19 mouse cellular contexts compared by ENCODE assay signal in the genomic region with DNA sequence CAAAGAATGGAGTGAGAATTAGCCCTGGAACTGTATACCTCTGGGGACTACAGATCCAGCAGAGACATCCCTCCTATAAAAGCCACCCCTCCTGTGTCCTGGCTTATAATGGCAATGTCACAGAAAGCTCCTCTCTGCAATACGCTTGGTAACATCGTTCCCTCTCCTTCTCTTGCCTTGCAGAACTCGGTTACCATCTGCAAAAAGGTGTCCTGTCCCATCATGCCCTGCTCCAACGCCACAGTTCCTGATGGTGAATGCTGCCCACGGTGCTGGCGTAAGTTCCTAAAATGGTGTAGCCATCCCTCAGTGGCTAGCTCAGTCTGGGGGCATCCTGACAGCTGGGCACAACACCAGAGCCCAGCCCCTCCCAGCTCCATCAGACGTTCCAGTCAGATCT. TPM values are rescaled to one million over a fixed set of nuclear protein-coding genes. Genes with fewer than 3 reads are reported as not detected.
DNase-seq lines count a peak whose midpoint lies in the region; ATAC-seq lines count a peak whose summit lies in the region.
"Had no signal": no experiment of that assay in that cellular context is flagged by ENCODE, and none has a peak within 500 bp of the region (broad histone marks: within the 10 kb centered on the region; RNA-seq: fewer than 3 reads in every experiment).

No protein-coding gene starts in this region.

- DNase-seq in lung, adult 18-20 months: no peak
- no peak for DNase-seq in embryonic facial prominence, embryonic 14.5 days (ENCODE audit: low spot score)
- no peak for DNase-seq in frontal cortex, postnatal 10 days (ENCODE audit: low spot score in 2 of 2)
- no peak for DNase-seq in ovary, adult 18-20 months (ENCODE audit: low spot score)
- DNase-seq: adrenal gland, adult 8-10 months; cerebellum, adult 18-20 months; gastrocnemius, postnatal 25 days; kidney, adult 11 months; kidney, postnatal 4 days; thymus, adult 18-20 months had no signal

- peaks cover 39% of the 10 kb centered on the region for H3K4me1 ChIP-seq in heart, embryonic 13.5 days
- H3K4me1 ChIP-seq in heart, embryonic 11.5 days (ENCODE audit: control insufficient read depth, insufficient read depth, low read length): peaks cover 6% of the 10 kb centered on the region
- peaks cover 21% of the 10 kb centered on the region for H3K4me1 ChIP-seq in lung, embryonic 16.5 days (replicated peaks; ENCODE audit: control insufficient read depth, insufficient read depth, low read length)
- peaks cover 16% of the 10 kb centered on the region for H3K4me1 ChIP-seq in embryonic facial prominence, embryonic 14.5 days (ENCODE audit: control insufficient read depth, insufficient read depth, low read length)
- 0 out of 2 replicates have a peak, but pooled peaks cover 2% of the 10 kb centered on the region for H3K4me1 ChIP-seq in stomach, embryonic 14.5 days (ENCODE audit: control insufficient read depth, insufficient read depth, low read length)

- no peak overlapping the region for H3K27ac ChIP-seq in heart, embryonic 13.5 days (replicated peaks)
- no peak overlapping the region for H3K27ac ChIP-seq in heart, embryonic 11.5 days (ENCODE audit: low read depth, low read length)
- no peak overlapping the region for H3K27ac ChIP-seq in lung, embryonic 16.5 days (ENCODE audit: low read length)
- H3K27ac ChIP-seq in embryonic facial prominence, embryonic 14.5 days (replicated peaks; ENCODE audit: low read depth, low read length): no peak overlapping the region
- no peak overlapping the region for H3K27ac ChIP-seq in stomach, embryonic 14.5 days (ENCODE audit: low read length)
- H3K27ac ChIP-seq: forebrain, embryonic 15.5 days; heart, embryonic 15.5 days; hindbrain, embryonic 13.5 days; liver, embryonic 15.5 days had no signal

- H3K9ac ChIP-seq in heart, embryonic 13.5 days: no peak overlapping the region
- no peak overlapping the region for H3K9ac ChIP-seq in heart, embryonic 11.5 days (ENCODE audit: low read depth, low read length)
- H3K9ac ChIP-seq in lung, embryonic 16.5 days (ENCODE audit: low read length): 0 out of 2 replicates have a peak overlapping the region, but pooled peaks have one; percentile 6
- no peak overlapping the region for H3K9ac ChIP-seq in embryonic facial prominence, embryonic 14.5 days (ENCODE audit: low read depth, low read length)
- H3K9ac ChIP-seq in stomach, embryonic 14.5 days (replicated peaks; ENCODE audit: low read depth, low read length): no peak overlapping the region
- H3K9ac ChIP-seq: forebrain, embryonic 15.5 days; heart, embryonic 15.5 days; hindbrain, embryonic 13.5 days; liver, embryonic 15.5 days had no signal

- WGBS in heart, embryonic 13.5 days: 69% methylated on average over 7 of the region's 7 CpGs
- 77% methylated on average over 7 of the region's 7 CpGs for WGBS in heart, embryonic 11.5 days (ENCODE audit: insufficient replicate concordance)
- WGBS in lung, embryonic 16.5 days: 51% methylated on average over 7 of the region's 7 CpGs
- WGBS in embryonic facial prominence, embryonic 14.5 days: 84% methylated on average over 7 of the region's 7 CpGs
- 83% methylated on average over 7 of the region's 7 CpGs for WGBS in stomach, embryonic 14.5 days

- H3K4me3 ChIP-seq in heart, embryonic 13.5 days: peak overlapping the region; percentile 68; the same call in 1 of the 2 replicates
- H3K4me3 ChIP-seq in heart, embryonic 11.5 days (ENCODE audit: low read depth, low read length): no peak overlapping the region
- H3K4me3 ChIP-seq in lung, embryonic 16.5 days (ENCODE audit: low read length): peak overlapping the region; percentile 59
- peak overlapping the region; percentile 59 for H3K4me3 ChIP-seq in embryonic facial prominence, embryonic 14.5 days (ENCODE audit: low read depth, low read length)
- no peak overlapping the region for H3K4me3 ChIP-seq in stomach, embryonic 14.5 days (ENCODE audit: low read depth, low read length)
- H3K4me3 ChIP-seq: forebrain, embryonic 15.5 days; heart, embryonic 15.5 days; hindbrain, embryonic 13.5 days; liver, embryonic 15.5 days had no signal

- H3K4me2 ChIP-seq in heart, embryonic 13.5 days: peak overlapping the region; percentile 94
- no peak overlapping the region for H3K4me2 ChIP-seq in heart, embryonic 11.5 days
- H3K4me2 ChIP-seq in lung, embryonic 16.5 days (ENCODE audit: low read depth, low read length): peak overlapping the region; percentile 84
- peak overlapping the region; percentile 81 for H3K4me2 ChIP-seq in embryonic facial prominence, embryonic 14.5 days (ENCODE audit: low read depth, low read length)
- H3K4me2 ChIP-seq in stomach, embryonic 14.5 days (replicated peaks; ENCODE audit: low read depth, low read length): peak overlapping the region; percentile 87; the same call in 1 of the 2 replicates
- H3K4me2 ChIP-seq: forebrain, embryonic 15.5 days; heart, embryonic 15.5 days; hindbrain, embryonic 13.5 days; liver, embryonic 15.5 days; midbrain, embryonic 11.5 days had no signal

- peaks cover 64% of the 10 kb centered on the region for H3K36me3 ChIP-seq in heart, embryonic 13.5 days
- H3K36me3 ChIP-seq in heart, embryonic 11.5 days (ENCODE audit: control insufficient read depth, insufficient read depth, low read length): peaks cover 14% of the 10 kb centered on the region
- H3K36me3 ChIP-seq in lung, embryonic 16.5 days (ENCODE audit: control insufficient read depth, insufficient read depth, low read length): peaks cover 51% of the 10 kb centered on the region
- peaks cover 63% of the 10 kb centered on the region for H3K36me3 ChIP-seq in embryonic facial prominence, embryonic 14.5 days (ENCODE audit: control insufficient read depth, insufficient read depth, low read length)
- peaks cover 55% of the 10 kb centered on the region for H3K36me3 ChIP-seq in stomach, embryonic 14.5 days (ENCODE audit: control insufficient read depth, insufficient read depth, low read length)
- H3K36me3 ChIP-seq: forebrain, embryonic 15.5 days; liver, embryonic 15.5 days had no signal

- peaks cover 10% of the 10 kb centered on the region; the same call in 1 of the 2 replicates for H3K27me3 ChIP-seq in heart, embryonic 13.5 days (replicated peaks)
- H3K27me3 ChIP-seq in heart, embryonic 11.5 days (ENCODE audit: control insufficient read depth, insufficient read depth, low read length): no peaks in the 10 kb centered on the region
- H3K27me3 ChIP-seq in lung, embryonic 16.5 days (ENCODE audit: control insufficient read depth, insufficient read depth, low read depth, low read length): no peaks in the 10 kb centered on the region
- H3K27me3 ChIP-seq in embryonic facial prominence, embryonic 14.5 days (replicated peaks; ENCODE audit: control insufficient read depth, insufficient read depth, low read length): no peaks in the 10 kb centered on the region
- H3K27me3 ChIP-seq in stomach, embryonic 14.5 days (ENCODE audit: control insufficient read depth, insufficient read depth, low read length): no peaks in the 10 kb centered on the region
- H3K27me3 ChIP-seq: forebrain, embryonic 15.5 days; heart, embryonic 15.5 days had no signal

- H3K9me3 ChIP-seq in heart, embryonic 13.5 days: no peaks in the 10 kb centered on the region
- H3K9me3 ChIP-seq in heart, embryonic 11.5 days (replicated peaks; ENCODE audit: control insufficient read depth, low read length): no peaks in the 10 kb centered on the region
- H3K9me3 ChIP-seq in lung, embryonic 16.5 days (ENCODE audit: control insufficient read depth, low read length): no peaks in the 10 kb centered on the region
- no peaks in the 10 kb centered on the region for H3K9me3 ChIP-seq in embryonic facial prominence, embryonic 14.5 days (ENCODE audit: control insufficient read depth, low read length)
- no peaks in the 10 kb centered on the region for H3K9me3 ChIP-seq in stomach, embryonic 14.5 days (ENCODE audit: control insufficient read depth, low read depth, low read length)
- H3K9me3 ChIP-seq: forebrain, embryonic 15.5 days; heart, embryonic 15.5 days; hindbrain, embryonic 13.5 days; liver, embryonic 15.5 days had no signal

- no peak for ATAC-seq in heart, embryonic 13.5 days (ENCODE audit: extremely low read depth, insufficient number of reproducible peaks, low FRiP score, low TSS enrichment)
- no peak for ATAC-seq in heart, embryonic 11.5 days (replicated peaks; ENCODE audit: insufficient number of reproducible peaks, low FRiP score, low TSS enrichment)
- ATAC-seq in lung, embryonic 16.5 days (ENCODE audit: low read depth): no peak
- no peak for ATAC-seq in embryonic facial prominence, embryonic 14.5 days (ENCODE audit: low read depth)
- no peak for ATAC-seq in stomach, embryonic 14.5 days (ENCODE audit: insufficient number of reproducible peaks, insufficient read depth, low FRiP score, low read depth)
- ATAC-seq: forebrain, embryonic 15.5 days had no signal

RNA-seq across cellular contexts. Expression of a gene that starts 4.0 kb away (rescaled TPM):
- polyA plus RNA-seq in heart, embryonic 13.5 days (2015; fragmentation: Nextera tagmentation; extraction: Ambion mirVana): 45.1 and 46.0 TPM in 2 replicates
- polyA plus RNA-seq in heart, embryonic 11.5 days (2014; fragmentation: Nextera tagmentation; extraction: Ambion mirVana): 45.5 and 73.0 TPM in 2 replicates
- polyA plus RNA-seq in lung, embryonic 16.5 days (2015; fragmentation: Nextera tagmentation; extraction: Ambion mirVana): 160 and 190 TPM in 2 replicates
- 77.4 and 86.4 TPM in 2 replicates for polyA plus RNA-seq in embryonic facial prominence, embryonic 14.5 days (2014; fragmentation: Nextera tagmentation; extraction: Ambion mirVana)
- 63.4 and 73.9 TPM in 2 replicates for polyA plus RNA-seq in stomach, embryonic 14.5 days (2014; fragmentation: Nextera tagmentation; extraction: Ambion mirVana)

Comparison
In these comparisons a context has a peak if more than half of its experiments do, and no peak if none do; other contexts are left out.
1. H3K4me3 ChIP-seq: peak in heart, embryonic 13.5 days (single experiment), lung, embryonic 16.5 days (single experiment) and embryonic facial prominence, embryonic 14.5 days (single experiment); none in heart, embryonic 11.5 days (single experiment) and stomach, embryonic 14.5 days (single experiment).